15 mouse cellular contexts compared by ENCODE assay signal in the genomic region with DNA sequence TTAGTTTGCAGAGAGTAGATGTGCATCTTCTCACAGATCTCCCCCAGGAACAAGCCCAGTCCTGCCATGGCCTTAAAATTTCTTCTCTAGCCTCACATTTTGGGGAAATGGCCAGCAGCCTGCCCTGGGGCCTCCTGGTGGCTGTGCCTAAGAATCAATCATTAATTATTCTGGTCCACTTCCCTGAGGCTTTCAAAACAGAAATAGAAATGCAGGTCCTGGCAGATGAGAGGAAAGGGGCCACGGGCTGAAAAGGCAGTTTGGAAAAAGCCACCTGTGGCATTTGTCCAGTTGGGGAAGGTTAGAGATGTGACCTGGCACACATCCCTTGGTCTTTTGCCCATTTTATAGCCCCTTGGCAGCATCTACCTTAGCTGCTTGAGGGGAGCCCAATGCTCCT. TPM values are rescaled to one million over a fixed set of nuclear protein-coding genes. Genes with fewer than 3 reads are reported as not detected.
DNase-seq lines count a peak whose midpoint lies in the region; ATAC-seq and TF ChIP-seq lines count a peak whose summit lies in the region.
"Had no signal": no experiment of that assay in that cellular context is flagged by ENCODE, and none has a peak within 500 bp of the region (broad histone marks: within the 10 kb centered on the region; RNA-seq: fewer than 3 reads in every experiment).

No protein-coding gene starts in this region.

- WGBS in liver, adult 2 months = 6% methylated on average over 1 of the region's 1 CpGs
- WGBS in intestine, postnatal 0 days = 21% methylated on average over 1 of the region's 1 CpGs
- 7% methylated on average over 1 of the region's 1 CpGs for WGBS in kidney, postnatal 0 days
- 12% methylated on average over 1 of the region's 1 CpGs for WGBS in stomach, embryonic 16.5 days

- TF ChIP-seq CTCF in liver, adult 2 months (IDR thresholded peaks at IDR 0.05; ENCODE audit: low read depth, low read length) = peak; percentile 23; the same call in 1 of the 2 replicates
- TF ChIP-seq CTCF in intestine, postnatal 0 days (IDR thresholded peaks at IDR 0.05; ENCODE audit: low read depth) = peak; percentile 46
- peak; percentile 39; the same call in 1 of the 2 replicates for TF ChIP-seq CTCF in kidney, postnatal 0 days (IDR thresholded peaks at IDR 0.05; ENCODE audit: low read depth)

- H3K27ac ChIP-seq in liver, adult 2 months (replicated peaks; ENCODE audit: insufficient read depth, low read depth, low read length) = 0 out of 2 replicates have a peak overlapping the region, but pooled peaks have one; percentile 31
- no peak overlapping the region for H3K27ac ChIP-seq in intestine, postnatal 0 days (ENCODE audit: low read depth, low read length)
- peak overlapping the region; percentile 87 for H3K27ac ChIP-seq in kidney, postnatal 0 days
- H3K27ac ChIP-seq in stomach, embryonic 16.5 days (ENCODE audit: low read length) = peak overlapping the region; percentile 73
- H3K27ac ChIP-seq: gastrocnemius, adult 2 months had no signal

- intact Hi-C loops in left cerebral cortex, postnatal 10 days (cut with DNase I) = no loop called here

- H3K27me3 ChIP-seq in liver, adult 2 months (ENCODE audit: control insufficient read depth, insufficient read depth, low read length) = peaks cover 2% of the 10 kb centered on the region; the same call in 1 of the 2 replicates
- H3K27me3 ChIP-seq in intestine, postnatal 0 days (replicated peaks; ENCODE audit: control insufficient read depth, insufficient read depth, low read length) = peaks cover 18% of the 10 kb centered on the region
- H3K27me3 ChIP-seq in kidney, postnatal 0 days (ENCODE audit: insufficient read depth, low read length) = peaks cover 8% of the 10 kb centered on the region; the same call in 1 of the 2 replicates
- H3K27me3 ChIP-seq in stomach, embryonic 16.5 days (ENCODE audit: control insufficient read depth, insufficient read depth, low read length) = peaks cover 24% of the 10 kb centered on the region

- H3K4me1 ChIP-seq in liver, adult 2 months (ENCODE audit: control insufficient read depth, insufficient read depth, low read length) = peaks cover 13% of the 10 kb centered on the region; the same call in 1 of the 2 replicates
- H3K4me1 ChIP-seq in intestine, postnatal 0 days (replicated peaks; ENCODE audit: control insufficient read depth, insufficient read depth, low read length) = 0 out of 2 replicates have a peak, but pooled peaks cover 6% of the 10 kb centered on the region
- H3K4me1 ChIP-seq in kidney, postnatal 0 days (replicated peaks; ENCODE audit: insufficient read depth, low read length) = peaks cover 12% of the 10 kb centered on the region
- 0 out of 2 replicates have a peak, but pooled peaks cover 6% of the 10 kb centered on the region for H3K4me1 ChIP-seq in stomach, embryonic 16.5 days (ENCODE audit: control insufficient read depth, insufficient read depth, low read length)

- no peak overlapping the region for H3K4me2 ChIP-seq in intestine, postnatal 0 days (replicated peaks; ENCODE audit: low read depth)
- H3K4me2 ChIP-seq in kidney, postnatal 0 days (ENCODE audit: low read length) = peak overlapping the region; percentile 25; the same call in 1 of the 2 replicates
- no peak overlapping the region for H3K4me2 ChIP-seq in stomach, embryonic 16.5 days (ENCODE audit: low read depth, low read length)

- H3K4me3 ChIP-seq in liver, adult 2 months (ENCODE audit: insufficient read depth, low read depth, low read length) = no peak overlapping the region
- H3K4me3 ChIP-seq in intestine, postnatal 0 days (ENCODE audit: low read depth, low read length) = no peak overlapping the region
- H3K4me3 ChIP-seq in kidney, postnatal 0 days (replicated peaks; ENCODE audit: low read depth, low read length) = no peak overlapping the region
- H3K4me3 ChIP-seq in stomach, embryonic 16.5 days (replicated peaks; ENCODE audit: low read length) = no peak overlapping the region
- H3K4me3 ChIP-seq: gastrocnemius, adult 2 months had no signal

- no peaks in the 10 kb centered on the region for H3K36me3 ChIP-seq in liver, adult 2 months (ENCODE audit: control insufficient read depth, insufficient read depth, low read length)
- H3K36me3 ChIP-seq in intestine, postnatal 0 days (ENCODE audit: control insufficient read depth, insufficient read depth) = no peaks in the 10 kb centered on the region
- H3K36me3 ChIP-seq in kidney, postnatal 0 days (ENCODE audit: insufficient read depth, low read length) = no peaks in the 10 kb centered on the region
- no peaks in the 10 kb centered on the region for H3K36me3 ChIP-seq in stomach, embryonic 16.5 days (ENCODE audit: control insufficient read depth, insufficient read depth, low read length)

- no peaks in the 10 kb centered on the region for H3K9me3 ChIP-seq in intestine, postnatal 0 days (ENCODE audit: control insufficient read depth)
- no peaks in the 10 kb centered on the region for H3K9me3 ChIP-seq in kidney, postnatal 0 days (replicated peaks; ENCODE audit: low read length)
- no peaks in the 10 kb centered on the region for H3K9me3 ChIP-seq in stomach, embryonic 16.5 days (replicated peaks; ENCODE audit: control insufficient read depth, low read length)

- ATAC-seq in intestine, postnatal 0 days = 0 out of 2 replicates have a peak, but pooled peaks have one; percentile 41
- no peak for ATAC-seq in kidney, postnatal 0 days (replicated peaks; ENCODE audit: low FRiP score, low read depth)
- ATAC-seq in stomach, embryonic 16.5 days (ENCODE audit: insufficient read depth, low FRiP score) = no peak

- no peak overlapping the region for H3K9ac ChIP-seq in liver, adult 2 months (ENCODE audit: low read depth, low read length)
- H3K9ac ChIP-seq in intestine, postnatal 0 days (ENCODE audit: low read depth, low read length) = no peak overlapping the region
- H3K9ac ChIP-seq in kidney, postnatal 0 days (ENCODE audit: low read depth, low read length) = no peak overlapping the region
- no peak overlapping the region for H3K9ac ChIP-seq in stomach, embryonic 16.5 days (ENCODE audit: low read length)

- DNase-seq in liver, adult 2 months (ENCODE audit: extremely low read depth, low read depth, low spot score) = peak; percentile 76
- no peak for DNase-seq in liver
- DNase-seq in kidney, postnatal 0 days (ENCODE audit: low spot score) = no peak
- no peak for DNase-seq in left cerebral cortex, postnatal 10 days (ENCODE audit: extremely low spot score in 1 of 2, low spot score in 2 of 2)
- DNase-seq in urinary bladder, adult 18-20 months (ENCODE audit: low spot score in 2 of 2) = no peak
- DNase-seq: gastrocnemius, adult 2 months; heart, postnatal 36 days; left cerebral cortex, postnatal 4 days had no signal

- TF ChIP-seq POLR2A in liver, adult 2 months (IDR thresholded peaks at IDR 0.05; ENCODE audit: extremely low read depth, insufficient read depth, low read length) = no peak

- no peaks in the 10 kb centered on the region for H3K79me2 ChIP-seq in liver, adult 2 months (ENCODE audit: control insufficient read depth, insufficient read depth, low read length)

RNA-seq across cellular contexts. Expression of a gene that starts 3.8 kb away (rescaled TPM):
- 0.09 TPM in 1 of 2 replicates, not detected in the other for total RNA-seq in liver, adult 2 months (2014; rRNA removed)
- polyA plus RNA-seq in liver, adult 2 months (2012; rRNA removed) = not detected in 2 replicates
- polyA plus RNA-seq in intestine, postnatal 0 days (2015; fragmentation: Nextera tagmentation; extraction: Ambion mirVana) = 0.52 and 0.64 TPM in 2 replicates
- polyA plus RNA-seq in kidney, postnatal 0 days (2015; fragmentation: Nextera tagmentation; extraction: Ambion mirVana) = 116 and 120 TPM in 2 replicates
- 0.17 and 0.67 TPM in 2 replicates for polyA plus RNA-seq in stomach, embryonic 16.5 days (2015; fragmentation: Nextera tagmentation; extraction: Ambion mirVana)
- total RNA-seq in left cerebral cortex, postnatal 10 days (2021) = not detected
- total RNA-seq: adrenal gland, adult 2 months; gastrocnemius, adult 2 months; heart, adult 8-10 months; heart, postnatal 36 days; layer of hippocampus, adult 18-20 months; left cerebral cortex, postnatal 4 days; neutrophil, adult 5-6 weeks had no signal
- polyA plus RNA-seq: adrenal gland, adult 2 months; urinary bladder, adult 2 months had no signal

Comparison
In these comparisons a context has a peak if more than half of its experiments do, and no peak if none do; other contexts are left out.
1. RNA of a gene that starts 3.8 kb away (polyA plus RNA-seq): 116 to 120 TPM in kidney, postnatal 0 days; 0.52 to 0.64 TPM in intestine, postnatal 0 days, 0.17 to 0.67 TPM in stomach, embryonic 16.5 days and not detected in liver, adult 2 months; every median in the first group is over 10 times any median in the second.
2. Peak in every context shown above with its lines, with median percentiles within 50 percentile points of each other: CTCF ChIP-seq.